Mouse (Mus musculus): ENCODE measurements around the gene Grik1.

DNA sequence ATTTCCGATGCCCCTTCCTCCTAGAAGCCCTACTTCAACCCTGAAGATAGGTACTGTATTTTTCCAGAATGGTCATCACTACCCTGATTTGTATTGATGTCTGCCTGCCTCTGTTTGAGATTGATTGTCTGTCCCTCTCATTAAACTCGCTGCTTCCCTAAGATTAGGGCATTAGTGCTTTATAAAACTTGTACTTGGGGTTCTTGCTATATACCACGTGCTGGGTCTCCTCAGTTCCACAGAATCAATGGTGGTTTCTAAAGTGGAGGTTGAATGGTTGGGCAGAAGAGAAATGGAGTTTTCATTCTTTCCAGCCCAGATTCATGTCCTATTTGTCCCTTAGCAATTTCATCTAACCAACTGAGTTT lies 316.0 kb downstream of the Grik1 start:
- TF ChIP-seq POLR2A (IDR thresholded peaks at IDR 0.05; ENCODE audit: insufficient read depth, low read depth, low read length) (no peak), CTCF (IDR thresholded peaks at IDR 0.05; ENCODE audit: insufficient read depth, low read depth, low read length) (no peak)
